Mouse (Mus musculus) lung, adult 2 months (tissue): ENCODE measurements around the gene Gmfb.

ENCODE experiments used
- CTCF ChIP-seq: fragments of 200-500 bp; IDR thresholded peaks from 2 replicates; pipeline ENCODE4 v1.5.1; 2011; ENCODE audit warnings: mild to moderate bottlenecking, low read length, control low read depth; ENCODE audit not compliant: insufficient read depth
- POLR2A ChIP-seq: fragments of 200-500 bp; IDR thresholded peaks from 2 replicates; pipeline ENCODE4 v1.6.1; 2011; ENCODE audit warnings: low read depth, mild to moderate bottlenecking, control low read depth, low read length, borderline replicate concordance; ENCODE audit errors: extremely low read depth

DNA sequence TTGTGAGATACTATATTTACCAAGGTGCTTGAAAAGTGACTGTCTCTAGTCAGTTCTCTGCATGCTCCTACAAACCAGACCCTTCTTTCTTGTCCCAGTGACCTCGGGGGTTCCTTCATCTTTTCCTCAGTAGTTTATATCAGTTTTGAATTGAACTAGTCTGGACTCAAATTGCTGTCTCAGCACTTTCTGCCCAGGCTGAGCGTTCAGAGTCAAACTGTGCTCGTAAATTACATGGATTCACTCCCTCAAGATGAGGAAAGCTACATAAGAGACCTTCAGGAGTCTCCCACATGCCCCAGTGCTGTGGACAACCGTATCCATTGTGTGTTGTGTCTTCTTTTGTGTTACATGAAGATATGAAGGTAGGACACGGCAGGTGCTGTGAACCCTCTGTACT is 26.7 kb upstream of the Gmfb start:
- no peak for TF ChIP-seq POLR2A
- TF ChIP-seq CTCF = no peak
